Mouse (Mus musculus) kidney, adult 2 months (tissue): ENCODE measurements at regions not wholly inside any gene's neighbourhood (a gene's known extent, or its start where the extent isn't known, plus 50 kb on each side); places are given as distances from the start of the nearest gene placed in this dataset.

ENCODE experiments used
- DNase-seq: peaks from one replicate; pipeline ENCODE4 v3.0.0; 2021
- H3K27ac ChIP-seq: fragments of 200-500 bp; 2 replicates; pipeline ENCODE4 v1.5.1; 2012; ENCODE audit warnings: low read depth, low read length, control low read depth, inconsistent platforms; ENCODE audit not compliant: insufficient read depth
- H3K27me3 ChIP-seq: fragments of 200-500 bp; replicated peaks from 2 replicates; pipeline ENCODE4 v1.6.1; 2012; ENCODE audit warnings: mild to moderate bottlenecking, moderate library complexity, low read length, inconsistent platforms; ENCODE audit not compliant: control insufficient read depth, insufficient read depth
- H3K36me3 ChIP-seq: fragments of 200-500 bp; 2 replicates; pipeline ENCODE4 v1.6.1; 2012; ENCODE audit warnings: mild to moderate bottlenecking, moderate library complexity, low read length, inconsistent platforms; ENCODE audit not compliant: control insufficient read depth, insufficient read depth
- H3K4me1 ChIP-seq: fragments of 200-500 bp; 2 replicates; pipeline ENCODE4 v1.6.1; 2011; ENCODE audit warnings: low read length; ENCODE audit not compliant: control insufficient read depth, insufficient read depth
- H3K4me3 ChIP-seq: fragments of 200-500 bp; 2 replicates; pipeline ENCODE4 v1.5.1; 2011; ENCODE audit warnings: mild to moderate bottlenecking, low read depth, low read length, control low read depth; ENCODE audit not compliant: insufficient read depth
- CTCF ChIP-seq: fragments of 200-500 bp; conservative IDR thresholded peaks from 2 replicates; pipeline ENCODE4 v1.5.1; 2011; ENCODE audit warnings: low read depth, mild to moderate bottlenecking, control low read depth, low read length, moderate library complexity, mixed read lengths; ENCODE audit not compliant: insufficient read depth, insufficient read length
- POLR2A ChIP-seq: fragments of 200-500 bp; IDR thresholded peaks from one replicate; pipeline ENCODE4 v1.6.1; 2011; ENCODE audit warnings: low read depth, low read length, control low read depth
- WGBS: fragments of 180-500 bp; shearing (Covaris S2); methylation state at CpG from one replicate; pipeline ENCODE4 v1.1.7; 2018; 5-methylcytosine and 5-hydroxymethylcytosine counted together

DNA sequence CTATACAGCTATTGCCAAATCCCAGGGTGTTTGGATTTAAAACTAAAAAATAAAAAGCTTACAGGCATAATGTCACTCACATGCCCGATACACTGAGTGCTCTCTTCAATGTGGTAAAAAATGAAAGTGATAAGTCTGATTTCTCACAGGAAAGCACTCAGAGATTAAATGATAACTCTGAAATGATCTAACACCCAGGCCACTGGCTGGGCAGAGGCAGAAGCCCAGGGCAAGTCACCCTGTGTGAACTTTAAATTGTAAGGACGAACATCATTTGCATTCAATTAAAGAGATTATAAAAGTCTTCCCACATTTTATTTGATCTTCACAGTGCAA lies 100.9 kb upstream of the Btg1 start:
- TF ChIP-seq CTCF (no peak), POLR2A (no peak)
- no peak for DNase-seq
- Histone ChIP-seq H3K4me1 (no peaks in the 10 kb centered on the region), H3K27me3 (no peaks in the 10 kb centered on the region), H3K4me3 (no peak overlapping the region), H3K27ac (no peak overlapping the region), H3K36me3 (no peaks in the 10 kb centered on the region)
- WGBS = 86% methylated on average over 2 of the region's 2 CpGs

DNA sequence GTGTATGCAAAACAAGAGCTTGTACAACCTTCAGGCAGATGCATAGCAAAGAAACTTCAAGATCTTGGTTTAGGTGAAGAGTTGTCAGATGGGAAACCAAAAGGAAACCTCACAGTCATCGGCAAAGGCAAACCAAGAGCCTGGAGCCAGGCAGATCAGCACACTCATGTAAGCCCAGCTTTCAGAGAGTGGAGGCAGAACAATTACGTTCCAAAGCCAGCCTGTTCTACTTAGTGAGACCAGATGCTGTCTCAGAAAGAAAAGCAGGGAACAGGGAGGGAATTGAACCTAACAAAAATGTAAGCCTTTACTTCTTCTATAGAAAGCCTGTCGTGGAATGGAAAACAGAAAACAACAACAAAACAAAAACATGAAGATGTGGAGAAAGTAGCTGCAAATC lies 97.4 kb upstream of the Btg1 start:
- Histone ChIP-seq H3K4me3 (no peak overlapping the region), H3K36me3 (no peaks in the 10 kb centered on the region), H3K27me3 (no peaks in the 10 kb centered on the region), H3K27ac (no peak overlapping the region), H3K4me1 (no peaks in the 10 kb centered on the region)
- TF ChIP-seq CTCF = no peak
- 90% methylated on average over 3 of the region's 3 CpGs for WGBS
- DNase-seq = no peak

DNA sequence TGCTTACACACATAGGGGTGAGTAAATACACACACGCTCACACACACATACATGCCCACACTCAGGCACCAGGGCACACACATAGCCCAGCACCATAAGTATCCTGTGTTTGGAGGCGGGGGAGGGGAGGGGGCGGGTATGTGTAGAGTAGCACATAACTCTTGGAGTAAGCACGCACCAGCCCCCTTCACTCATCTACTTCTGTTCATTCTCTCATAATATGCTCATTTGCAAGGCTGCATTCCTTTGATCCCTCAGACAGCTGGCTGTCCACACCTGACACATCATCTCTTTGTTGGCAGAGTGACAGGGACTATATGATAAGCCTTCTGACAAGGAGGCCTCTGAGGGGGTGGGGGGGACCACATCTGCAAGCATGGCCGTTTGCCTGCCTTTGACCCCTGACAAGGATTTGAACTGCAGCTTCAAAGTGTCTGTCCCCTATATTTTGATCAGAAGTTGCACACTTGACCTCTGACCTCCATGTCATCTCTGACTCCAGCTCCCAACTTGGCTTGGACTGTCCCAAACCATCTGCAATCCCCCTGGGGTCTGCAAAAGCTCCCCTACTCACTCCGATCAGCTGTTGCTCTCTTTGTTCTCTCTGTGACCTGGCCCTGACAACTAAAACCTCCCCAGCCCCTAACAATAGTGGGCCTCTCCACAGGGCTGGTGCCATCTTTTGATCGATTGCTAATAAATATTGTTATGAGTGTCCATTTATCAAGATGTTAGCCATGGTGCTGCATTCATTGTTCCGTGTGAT lies 95.6 kb upstream of the Btg1 start:
- Histone ChIP-seq H3K27ac (no peak overlapping the region), H3K4me1 (no peaks in the 10 kb centered on the region), H3K36me3 (no peaks in the 10 kb centered on the region), H3K27me3 (no peaks in the 10 kb centered on the region), H3K4me3 (no peak overlapping the region)
- DNase-seq = no peak
- TF ChIP-seq CTCF (no peak), POLR2A (no peak)
- WGBS = 84% methylated on average over 8 of the region's 8 CpGs

DNA sequence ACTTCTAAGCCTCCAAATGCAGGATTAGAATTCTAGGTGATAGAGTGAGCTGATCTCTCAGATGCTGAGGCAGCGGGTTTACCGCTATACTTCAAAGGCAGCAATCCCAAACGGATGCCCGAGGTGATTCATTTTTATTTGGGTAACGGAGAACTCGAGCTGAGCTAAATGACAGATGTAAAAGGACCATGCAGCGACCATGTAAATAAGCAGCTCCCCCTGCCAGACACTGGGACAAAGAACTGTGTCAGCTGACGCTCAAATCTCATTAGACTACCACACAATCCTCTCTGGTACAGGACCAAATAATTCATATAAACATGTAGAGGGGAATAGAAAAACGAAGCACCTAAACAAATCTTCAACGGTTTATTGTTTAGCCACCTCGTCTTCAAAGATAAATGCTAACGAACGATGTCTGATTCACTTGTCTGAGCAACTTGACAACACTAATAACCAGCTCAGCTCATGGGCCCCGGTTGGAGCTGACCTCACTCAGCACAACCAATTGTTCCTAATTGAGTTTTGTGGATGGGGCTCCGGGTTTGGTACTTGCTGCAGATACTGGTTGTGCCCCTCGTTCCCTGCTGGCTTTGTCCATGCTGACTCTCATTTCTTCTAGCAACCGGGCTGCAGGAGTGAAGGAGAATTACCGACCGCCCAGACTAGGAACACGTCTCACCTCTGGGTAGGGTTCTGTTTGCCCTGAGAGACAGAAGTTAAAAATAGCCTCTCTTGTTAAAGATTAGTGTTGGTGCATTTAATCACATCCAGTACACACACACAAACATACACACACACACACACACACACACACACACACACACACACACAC lies 92.6 kb upstream of the Btg1 start:
- TF ChIP-seq CTCF = no peak
- no peak for TF ChIP-seq POLR2A
- no peak for DNase-seq
- 51% methylated on average over 20 of the region's 20 CpGs for WGBS

DNA sequence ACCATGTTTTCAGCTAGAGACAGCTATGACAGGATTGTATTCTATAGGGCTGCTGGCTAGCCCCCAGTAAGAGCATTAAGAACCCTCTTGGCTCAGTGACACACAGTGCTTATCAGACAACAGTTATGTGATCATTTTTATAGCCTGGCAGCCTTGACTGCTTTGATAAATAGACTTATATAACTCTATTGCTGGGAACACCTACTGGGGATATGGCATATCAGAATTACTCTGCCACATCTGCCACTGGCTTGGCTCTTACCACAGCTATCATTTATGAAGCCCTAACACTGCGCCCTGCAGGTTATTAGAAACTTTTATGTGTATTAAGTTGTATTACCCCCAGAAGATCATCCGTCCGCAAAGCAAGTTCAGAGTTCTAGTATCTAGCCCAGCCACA lies 88.9 kb upstream of the Btg1 start:
- H3K27me3 ChIP-seq = no peaks in the 10 kb centered on the region
- H3K27ac ChIP-seq = no peak overlapping the region
- DNase-seq = no peak
- WGBS = 96% methylated on average over 3 of the region's 3 CpGs
- H3K36me3 ChIP-seq = no peaks in the 10 kb centered on the region
- H3K4me3 ChIP-seq = no peak overlapping the region
- TF ChIP-seq CTCF (no peak), POLR2A (no peak)
- H3K4me1 ChIP-seq = no peaks in the 10 kb centered on the region

More for the DNA sequence above, 92.6 kb upstream of the Btg1 start:
- Histone ChIP-seq H3K27me3 (no peaks in the 10 kb centered on the region), H3K4me1 (no peaks in the 10 kb centered on the region), H3K27ac (no peak overlapping the region), H3K4me3 (no peak overlapping the region), H3K36me3 (no peaks in the 10 kb centered on the region)

DNA sequence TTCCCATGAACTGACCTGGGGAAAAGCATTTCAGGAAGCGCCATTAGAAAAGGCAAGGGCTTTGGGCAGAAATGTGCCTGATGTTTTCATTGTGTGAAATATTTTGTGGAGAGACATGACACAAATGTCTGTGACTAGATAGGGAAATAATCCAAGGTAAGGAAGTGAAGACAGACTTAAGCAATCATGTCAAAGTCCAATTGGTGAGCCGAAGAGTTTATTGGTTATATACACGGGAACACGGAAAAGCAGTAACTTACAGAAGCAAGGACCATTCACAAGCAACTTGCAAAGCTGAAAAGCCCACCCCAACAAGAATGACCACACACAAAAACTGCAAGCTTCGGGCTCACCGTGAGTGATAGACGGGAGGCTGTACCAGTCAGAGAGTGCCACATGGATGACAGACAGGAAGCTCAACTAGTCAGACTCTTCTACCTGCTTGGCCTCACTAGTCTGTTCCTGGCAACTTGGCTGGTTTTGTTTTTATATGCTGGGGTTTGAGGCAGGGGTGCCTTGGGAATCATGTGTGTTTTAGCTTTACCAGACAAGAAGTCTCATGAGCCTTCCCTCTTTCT lies 82.2 kb upstream of the Btg1 start:
- DNase-seq = no peak
- H3K27ac ChIP-seq = no peak overlapping the region
- H3K4me3 ChIP-seq = no peak overlapping the region
- H3K27me3 ChIP-seq = no peaks in the 10 kb centered on the region
- H3K36me3 ChIP-seq = no peaks in the 10 kb centered on the region
- TF ChIP-seq CTCF (no peak), POLR2A (no peak)
- H3K4me1 ChIP-seq = no peaks in the 10 kb centered on the region
- 88% methylated on average over 7 of the region's 7 CpGs for WGBS

DNA sequence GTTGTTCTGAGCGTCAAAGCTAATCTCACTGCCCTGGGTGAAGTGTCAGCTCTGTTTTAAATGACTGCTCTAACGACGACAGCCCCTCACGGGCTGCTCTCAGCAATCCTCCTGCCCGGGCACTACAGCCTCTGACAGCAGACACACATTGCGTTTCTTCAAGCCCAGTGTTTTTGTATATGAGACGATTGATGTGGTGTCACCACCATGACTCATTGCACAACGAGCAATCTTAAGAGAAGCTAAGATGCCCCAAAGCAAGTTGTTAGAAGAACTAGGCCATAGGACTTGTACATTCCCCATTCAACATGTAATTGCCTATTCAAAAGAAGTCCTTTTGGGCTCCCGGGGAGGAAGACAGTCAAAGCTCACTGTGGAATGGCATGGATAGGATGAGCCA lies 81.3 kb upstream of the Btg1 start:
- no peaks in the 10 kb centered on the region for H3K27me3 ChIP-seq
- TF ChIP-seq POLR2A = no peak
- TF ChIP-seq CTCF = no peak
- DNase-seq = no peak
- WGBS = 68% methylated on average over 9 of the region's 9 CpGs
- no peaks in the 10 kb centered on the region for H3K36me3 ChIP-seq
- no peak overlapping the region for H3K4me3 ChIP-seq
- no peaks in the 10 kb centered on the region for H3K4me1 ChIP-seq
- no peak overlapping the region for H3K27ac ChIP-seq
